Mouse (Mus musculus): ENCODE measurements at regions not wholly inside any gene's neighbourhood (a gene's known extent, or its start where the extent isn't known, plus 50 kb on each side); places are given as distances from the start of the nearest gene placed in this dataset.

DNA sequence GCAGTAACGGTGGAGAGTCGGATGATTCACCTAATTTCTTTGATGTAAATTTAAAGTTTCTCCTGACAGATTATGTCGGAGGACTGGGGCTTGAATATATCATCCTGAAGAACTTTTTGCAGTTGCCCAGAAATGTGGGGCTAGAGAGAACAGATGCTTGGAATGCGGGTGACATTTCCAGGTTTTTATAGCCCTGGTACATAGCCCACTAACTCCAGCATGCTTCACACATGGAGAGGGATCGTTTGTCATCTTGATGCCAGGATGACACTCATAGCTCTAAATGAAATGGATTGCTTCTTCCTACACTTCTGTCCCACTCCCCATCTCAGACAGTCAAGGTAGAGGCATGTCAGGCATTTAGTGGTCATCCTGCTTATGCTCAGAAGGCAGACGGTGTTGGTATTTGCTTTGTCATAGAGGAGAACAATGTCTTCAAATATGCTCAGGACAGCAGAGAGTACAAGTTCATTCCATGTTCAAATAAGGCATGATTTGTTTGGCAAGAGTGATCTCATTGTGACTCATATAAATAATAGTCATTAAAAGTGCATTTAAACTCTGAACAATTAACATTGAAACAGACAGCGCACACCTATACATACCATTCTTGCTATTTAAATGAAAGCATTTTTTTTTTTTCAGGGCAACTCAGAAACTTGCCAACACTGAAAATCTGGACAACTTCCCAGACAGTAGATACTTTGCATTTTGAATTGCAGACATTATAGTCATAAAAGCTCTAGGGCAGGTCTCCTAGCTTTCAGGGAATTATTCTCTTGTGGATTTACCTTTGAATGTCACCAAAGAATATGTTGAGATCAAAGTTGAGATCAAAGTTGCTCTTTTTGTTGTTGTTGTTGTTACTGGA, 171.7 kb upstream of the Ptbp2 start:
- no peak for ATAC-seq

DNA sequence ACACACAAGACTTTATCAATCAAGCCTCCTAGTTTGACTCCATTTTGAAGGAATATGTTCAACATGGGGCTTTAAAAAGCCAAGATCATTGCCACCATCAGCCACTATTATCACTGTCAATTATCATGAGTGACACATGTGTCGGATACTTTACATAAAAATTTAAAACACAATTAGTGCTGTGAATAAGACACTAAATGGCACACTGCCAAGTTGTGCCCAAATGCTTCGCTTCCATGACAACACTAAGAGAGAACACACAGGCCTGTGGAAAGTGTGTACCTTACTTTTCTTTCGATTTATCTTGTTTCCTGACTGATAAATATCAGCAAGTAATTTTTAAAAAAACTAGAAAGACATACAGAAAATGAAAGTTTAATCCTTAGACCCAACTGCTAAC, 166.5 kb upstream of the Ptbp2 start:
- ATAC-seq: no peak
- no peak overlapping the region for H3K9ac ChIP-seq (replicated peaks)
- H3K9me3 ChIP-seq: no peaks in the 10 kb centered on the region
- 72% methylated on average over 3 of the region's 3 CpGs for WGBS
- peaks cover 36% of the 10 kb centered on the region for H3K4me1 ChIP-seq (replicated peaks)
- no peak overlapping the region for H3K4me3 ChIP-seq (replicated peaks)
- no peaks in the 10 kb centered on the region for H3K36me3 ChIP-seq
- H3K27ac ChIP-seq: 0 out of 2 replicates have a peak overlapping the region, but pooled peaks have one; percentile 79
- H3K27me3 ChIP-seq: no peaks in the 10 kb centered on the region
- no peak overlapping the region for H3K4me2 ChIP-seq (replicated peaks)

More for the DNA sequence above, 171.7 kb upstream of the Ptbp2 start:
- H3K9me3 ChIP-seq: no peaks in the 10 kb centered on the region
- H3K4me1 ChIP-seq (replicated peaks): peaks cover 12% of the 10 kb centered on the region
- no peak overlapping the region for H3K4me3 ChIP-seq (replicated peaks)
- no peak overlapping the region for H3K27ac ChIP-seq
- WGBS: 88% methylated on average over 7 of the region's 7 CpGs
- no peak overlapping the region for H3K9ac ChIP-seq (replicated peaks)
- no peaks in the 10 kb centered on the region for H3K27me3 ChIP-seq
- H3K36me3 ChIP-seq: no peaks in the 10 kb centered on the region
- no peak overlapping the region for H3K4me2 ChIP-seq (replicated peaks)

DNA sequence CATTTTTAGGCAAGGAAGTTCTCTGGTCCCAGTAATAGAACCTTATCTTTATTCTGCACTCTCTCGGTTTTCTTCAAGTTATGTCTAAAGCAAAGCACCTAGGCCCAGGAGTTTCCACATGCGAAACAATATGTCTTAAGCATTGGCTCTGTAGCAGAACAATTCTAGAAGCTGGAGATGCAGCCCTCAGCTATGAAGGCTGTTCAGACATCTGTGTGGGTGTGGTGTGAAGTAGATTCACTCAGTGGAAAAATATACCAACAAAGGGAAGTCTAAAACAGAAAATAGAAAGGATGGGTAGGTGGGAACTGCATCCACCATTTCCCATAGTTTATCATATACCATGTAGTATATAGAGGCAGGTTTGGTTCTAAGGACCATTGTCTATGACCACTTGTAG, 165.8 kb upstream of the Ptbp2 start:
- no peak for ATAC-seq
- H3K4me2 ChIP-seq (replicated peaks): peak overlapping the region; percentile 55; the same call in 1 of the 2 replicates
- H3K36me3 ChIP-seq: no peaks in the 10 kb centered on the region
- no peak overlapping the region for H3K4me3 ChIP-seq (replicated peaks)
- no peaks in the 10 kb centered on the region for H3K27me3 ChIP-seq
- H3K27ac ChIP-seq: peak overlapping the region; percentile 79
- H3K9ac ChIP-seq (replicated peaks): no peak overlapping the region
- H3K9me3 ChIP-seq: no peaks in the 10 kb centered on the region
- peaks cover 36% of the 10 kb centered on the region for H3K4me1 ChIP-seq (replicated peaks)
- WGBS: 74% methylated on average over 2 of the region's 2 CpGs

DNA sequence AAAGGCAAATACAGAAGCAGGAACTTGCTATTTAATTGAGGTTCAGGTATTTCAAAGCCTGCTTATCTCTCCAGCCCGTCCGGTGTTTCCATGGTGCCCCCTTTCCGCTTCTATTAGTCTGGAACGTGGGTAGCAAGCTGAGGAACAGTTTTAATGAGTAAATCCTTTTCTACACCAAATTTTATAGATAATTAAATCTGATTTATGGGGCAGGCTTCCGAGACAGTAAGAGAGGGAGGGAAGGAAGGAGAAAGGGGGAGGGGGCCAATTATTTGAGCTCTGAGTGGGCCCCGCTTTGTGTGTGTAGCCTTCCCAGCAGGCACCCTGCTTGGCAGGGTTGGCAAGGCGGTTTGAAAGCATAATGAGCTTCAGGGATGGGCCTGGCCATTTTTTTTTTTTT, 165.4 kb upstream of the Ptbp2 start:
- Histone ChIP-seq H3K36me3 (no peaks in the 10 kb centered on the region), H3K4me2 (replicated peaks) (peak overlapping the region; percentile 55), H3K4me1 (replicated peaks) (peaks cover 36% of the 10 kb centered on the region), H3K27ac (peak overlapping the region; percentile 79), H3K9me3 (no peaks in the 10 kb centered on the region), H3K27me3 (no peaks in the 10 kb centered on the region), H3K9ac (replicated peaks) (no peak overlapping the region), H3K4me3 (replicated peaks) (peak overlapping the region; percentile 33)
- peak; percentile 83 for ATAC-seq
- 5% methylated on average over 7 of the region's 7 CpGs for WGBS

DNA sequence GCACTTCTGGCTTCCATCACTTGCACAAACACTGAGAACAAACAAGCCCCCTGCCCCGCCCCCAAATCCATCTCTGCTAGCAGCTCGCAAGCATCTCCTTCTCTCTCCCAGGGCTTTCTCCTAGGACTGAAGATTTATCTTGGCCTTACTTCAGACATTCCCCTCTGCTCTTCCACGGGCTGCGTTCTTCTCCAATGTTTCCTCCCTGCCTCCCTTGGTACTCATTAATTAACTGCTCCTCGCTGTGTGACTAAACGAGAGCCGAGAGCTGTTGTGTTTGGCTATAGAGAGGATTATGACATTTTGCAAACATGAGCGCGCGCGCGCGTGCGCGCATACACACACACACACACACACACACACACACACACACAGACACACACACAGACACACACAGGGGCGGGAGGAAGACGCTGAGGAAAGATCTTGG, 164.8 kb upstream of the Ptbp2 start:
- 22% methylated on average over 17 of the region's 17 CpGs for WGBS
- no peaks in the 10 kb centered on the region for H3K9me3 ChIP-seq
- H3K4me2 ChIP-seq (replicated peaks): peak overlapping the region; percentile 55
- peak; percentile 62 for ATAC-seq
- H3K4me1 ChIP-seq (replicated peaks): peaks cover 36% of the 10 kb centered on the region
- H3K27me3 ChIP-seq: no peaks in the 10 kb centered on the region
- H3K36me3 ChIP-seq: no peaks in the 10 kb centered on the region
- H3K4me3 ChIP-seq (replicated peaks): peak overlapping the region; percentile 33
- peak overlapping the region; percentile 79 for H3K27ac ChIP-seq
- no peak overlapping the region; the same call in 1 of the 2 replicates for H3K9ac ChIP-seq (replicated peaks)

DNA sequence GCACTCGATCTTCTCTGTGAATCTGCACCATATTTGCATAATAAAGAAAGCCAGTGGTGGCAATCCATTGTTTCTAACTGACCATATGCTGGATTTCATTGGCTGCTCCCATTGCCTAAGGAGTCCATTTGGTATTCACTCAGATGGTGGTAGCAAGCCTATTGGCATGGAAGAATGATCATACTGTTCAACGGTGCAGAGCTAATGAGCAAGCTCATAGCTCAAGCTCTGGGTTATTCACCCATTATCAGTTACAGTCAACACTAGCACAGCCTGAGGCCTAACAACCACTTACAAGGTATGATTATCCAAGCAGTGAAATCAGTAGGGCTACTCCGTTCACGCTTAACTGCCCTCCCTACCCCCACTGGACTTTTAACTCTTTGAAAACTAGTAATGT, 162.9 kb upstream of the Ptbp2 start:
- Histone ChIP-seq H3K27ac (no peak overlapping the region; the same call in 1 of the 2 replicates), H3K9ac (replicated peaks) (no peak overlapping the region), H3K4me2 (replicated peaks) (no peak overlapping the region), H3K4me1 (replicated peaks) (peaks cover 36% of the 10 kb centered on the region), H3K9me3 (no peaks in the 10 kb centered on the region), H3K4me3 (replicated peaks) (no peak overlapping the region), H3K27me3 (no peaks in the 10 kb centered on the region), H3K36me3 (no peaks in the 10 kb centered on the region)
- 15% methylated on average over 4 of the region's 4 CpGs for WGBS
- ATAC-seq: peak; percentile 29; the same call in 1 of the 2 replicates

DNA sequence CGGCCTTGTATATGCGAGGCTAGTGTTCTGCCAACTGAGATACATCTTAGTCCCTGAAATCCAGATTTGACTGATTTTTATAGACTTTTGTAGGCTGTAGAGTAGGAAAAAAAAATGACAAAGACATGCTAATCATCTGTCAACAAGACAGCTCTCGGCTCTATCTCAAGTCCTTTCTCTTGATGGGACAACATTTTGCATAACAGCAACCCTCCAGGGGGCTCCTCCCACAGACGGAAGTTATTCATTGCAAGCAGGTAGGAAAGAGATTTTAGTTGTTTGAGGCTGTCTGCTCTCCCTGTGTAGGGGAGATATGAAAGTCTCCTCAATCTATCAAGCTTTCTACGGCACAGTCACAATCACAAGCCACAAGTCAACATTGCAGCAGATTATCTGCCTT, 159.8 kb upstream of the Ptbp2 start:
- no peaks in the 10 kb centered on the region for H3K27me3 ChIP-seq
- no peak overlapping the region for H3K4me2 ChIP-seq (replicated peaks)
- no peak overlapping the region for H3K9ac ChIP-seq (replicated peaks)
- H3K27ac ChIP-seq: no peak overlapping the region
- no peaks in the 10 kb centered on the region for H3K9me3 ChIP-seq
- no peak overlapping the region for H3K4me3 ChIP-seq (replicated peaks)
- ATAC-seq: no peak
- H3K4me1 ChIP-seq (replicated peaks): peaks cover 21% of the 10 kb centered on the region
- 50% methylated on average over 5 of the region's 5 CpGs for WGBS
- no peaks in the 10 kb centered on the region for H3K36me3 ChIP-seq

DNA sequence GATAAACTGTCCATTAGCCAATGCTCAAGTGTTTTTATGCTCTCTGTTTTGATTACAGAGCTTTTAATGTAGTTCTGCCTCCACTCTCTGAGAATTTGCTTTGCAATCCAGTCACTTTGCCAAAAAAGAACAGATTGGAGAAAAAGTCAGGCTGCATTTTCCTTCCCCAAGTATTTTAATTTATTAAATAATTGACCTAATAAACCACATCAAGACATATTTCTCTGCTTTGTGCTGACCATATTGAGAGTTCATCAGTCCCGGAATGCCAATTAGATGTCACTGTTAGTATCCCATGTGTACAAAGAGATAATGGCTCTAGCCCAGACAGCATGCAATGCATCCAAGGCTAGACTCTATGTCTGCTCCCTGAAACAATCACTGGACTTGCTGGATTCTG, 154.8 kb upstream of the Ptbp2 start:
- H3K36me3 ChIP-seq: no peaks in the 10 kb centered on the region
- 86% methylated on average over 1 of the region's 1 CpGs for WGBS
- no peak overlapping the region for H3K4me3 ChIP-seq (replicated peaks)
- no peak for ATAC-seq
- H3K27ac ChIP-seq: no peak overlapping the region
- no peaks in the 10 kb centered on the region for H3K9me3 ChIP-seq
- no peak overlapping the region for H3K9ac ChIP-seq (replicated peaks)
- H3K4me2 ChIP-seq (replicated peaks): no peak overlapping the region
- 0 out of 2 replicates have a peak, but pooled peaks cover 6% of the 10 kb centered on the region for H3K4me1 ChIP-seq (replicated peaks)
- H3K27me3 ChIP-seq: no peaks in the 10 kb centered on the region

DNA sequence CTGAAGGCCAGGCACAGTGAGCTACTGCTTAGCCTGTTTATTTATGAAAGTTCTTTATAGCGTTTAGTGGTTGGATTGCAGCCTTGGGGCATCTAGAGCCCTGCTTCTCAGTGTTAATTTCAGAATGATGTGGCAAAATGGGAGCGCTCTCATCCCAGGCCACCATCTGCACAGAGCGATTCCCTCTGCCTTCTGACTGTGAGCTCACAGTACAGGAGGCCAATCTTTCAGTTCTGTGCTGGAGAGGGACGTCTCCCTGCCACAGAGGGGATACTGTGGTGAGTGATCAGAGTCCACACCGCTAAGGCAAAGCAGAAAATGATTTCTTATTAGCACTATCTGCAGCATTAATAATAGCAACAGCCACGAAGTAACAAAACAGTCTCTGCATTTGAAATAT, 154.2 kb upstream of the Ptbp2 start:
- Histone ChIP-seq H3K4me2 (replicated peaks) (no peak overlapping the region), H3K4me3 (replicated peaks) (no peak overlapping the region), H3K4me1 (replicated peaks) (peaks cover 8% of the 10 kb centered on the region), H3K27ac (no peak overlapping the region; the same call in 1 of the 2 replicates), H3K27me3 (no peaks in the 10 kb centered on the region), H3K36me3 (no peaks in the 10 kb centered on the region), H3K9me3 (no peaks in the 10 kb centered on the region), H3K9ac (replicated peaks) (no peak overlapping the region)
- no peak for ATAC-seq
- 73% methylated on average over 6 of the region's 6 CpGs for WGBS

DNA sequence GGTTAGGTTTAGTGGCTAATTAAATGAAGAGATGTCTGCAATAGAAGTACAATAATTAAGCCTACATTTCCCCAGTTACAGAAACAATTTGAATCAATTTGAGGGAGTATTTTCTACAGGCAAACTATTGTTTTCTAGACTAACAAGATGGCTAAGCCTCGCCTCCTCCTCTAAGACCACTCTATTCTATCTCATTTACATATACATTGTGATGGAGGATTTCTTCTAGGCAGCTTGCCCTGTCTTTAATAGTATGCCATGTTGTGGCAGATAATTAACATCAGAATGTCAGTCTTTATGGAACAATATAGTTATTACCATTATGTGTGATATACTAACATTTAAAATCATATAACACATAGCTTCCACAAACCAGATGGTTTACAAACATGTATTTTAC, 152.3 kb upstream of the Ptbp2 start:
- no peak overlapping the region for H3K27ac ChIP-seq
- H3K36me3 ChIP-seq: no peaks in the 10 kb centered on the region
- no peaks in the 10 kb centered on the region for H3K9me3 ChIP-seq
- no peak overlapping the region for H3K4me3 ChIP-seq (replicated peaks)
- peaks cover 18% of the 10 kb centered on the region for H3K4me1 ChIP-seq (replicated peaks)
- ATAC-seq: no peak
- no peaks in the 10 kb centered on the region for H3K27me3 ChIP-seq
- no peak overlapping the region for H3K9ac ChIP-seq (replicated peaks)
- H3K4me2 ChIP-seq (replicated peaks): no peak overlapping the region
- WGBS: 44% methylated on average over 1 of the region's 1 CpGs

DNA sequence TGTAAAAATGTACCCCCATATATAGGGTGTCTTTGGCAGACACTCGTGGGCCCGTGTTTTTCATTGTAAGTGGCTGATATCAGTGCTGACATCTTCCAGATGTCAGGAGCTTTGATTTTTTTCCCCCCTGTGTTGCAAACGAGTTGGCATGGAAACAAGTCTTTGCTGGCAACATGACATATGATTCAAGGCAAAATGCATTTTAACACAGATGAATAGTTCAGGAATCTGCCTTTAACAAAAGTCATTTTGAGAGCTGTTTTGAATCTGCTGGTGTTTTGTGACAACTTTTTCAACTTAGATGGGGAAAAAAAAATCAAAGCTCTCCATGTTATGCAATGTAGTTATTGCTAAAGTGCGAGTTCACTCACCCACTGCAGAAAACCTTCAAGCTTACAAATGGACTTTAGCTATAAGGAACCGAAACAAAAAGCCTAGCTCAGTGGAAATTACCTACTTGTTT, 148.8 kb upstream of the Ptbp2 start:
- no peaks in the 10 kb centered on the region for H3K9me3 ChIP-seq
- ATAC-seq: peak; percentile 53; the same call in 1 of the 2 replicates
- no peaks in the 10 kb centered on the region for H3K27me3 ChIP-seq
- H3K4me1 ChIP-seq (replicated peaks): peaks cover 12% of the 10 kb centered on the region
- H3K36me3 ChIP-seq: no peaks in the 10 kb centered on the region
- H3K4me3 ChIP-seq (replicated peaks): no peak overlapping the region
- H3K27ac ChIP-seq: peak overlapping the region; percentile 56; the same call in 1 of the 2 replicates
- H3K4me2 ChIP-seq (replicated peaks): no peak overlapping the region
- 35% methylated on average over 5 of the region's 5 CpGs for WGBS
- no peak overlapping the region for H3K9ac ChIP-seq (replicated peaks)

DNA sequence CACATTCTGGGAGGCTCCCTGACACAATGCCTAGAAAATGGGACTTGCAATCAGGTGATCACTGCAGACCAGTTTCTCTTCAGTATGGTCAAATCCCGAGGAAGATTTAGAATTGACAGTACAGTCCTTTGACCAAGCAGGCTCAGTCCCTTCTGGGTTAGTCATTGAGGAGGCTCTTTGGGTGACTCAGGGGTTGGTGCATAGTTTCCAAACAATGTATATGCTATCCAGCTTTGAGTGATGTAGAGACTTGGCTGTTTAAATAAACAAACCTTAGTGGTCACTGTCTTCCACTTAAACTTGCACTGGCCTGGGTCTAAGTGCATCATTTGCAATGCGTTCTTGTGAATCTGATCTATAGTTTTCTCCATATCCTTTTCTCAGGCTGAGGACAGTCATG, 144.0 kb upstream of the Ptbp2 start:
- WGBS: 90% methylated on average over 2 of the region's 2 CpGs
- Histone ChIP-seq H3K27me3 (no peaks in the 10 kb centered on the region), H3K4me2 (replicated peaks) (no peak overlapping the region), H3K4me3 (replicated peaks) (no peak overlapping the region), H3K9ac (replicated peaks) (no peak overlapping the region), H3K27ac (no peak overlapping the region), H3K4me1 (replicated peaks) (peaks cover 8% of the 10 kb centered on the region), H3K36me3 (no peaks in the 10 kb centered on the region), H3K9me3 (no peaks in the 10 kb centered on the region)
- ATAC-seq: no peak

All from midbrain, embryonic 13.5 days (tissue).